Mouse (Mus musculus) duodenum, adult 2 months (tissue): ENCODE data around the gene Pcdh8. TPM values are rescaled to one million over a fixed set of nuclear protein-coding genes. Genes with fewer than 3 reads are reported as not detected.

Source experiments
- polyA plus RNA-seq: library from polyadenylated mRNA; depleted of rRNA; stranded (reverse); fragments of >200 nt; gene quantifications from 2 replicates; pipeline ENCODE4 v1.2.3, GENCODE M21; 2012; ENCODE audit warnings: low replicate concordance; rRNA removed

Gene Pcdh8
- polyA plus RNA-seq: 0.56 and 1.2 TPM in 2 replicates

DNA sequence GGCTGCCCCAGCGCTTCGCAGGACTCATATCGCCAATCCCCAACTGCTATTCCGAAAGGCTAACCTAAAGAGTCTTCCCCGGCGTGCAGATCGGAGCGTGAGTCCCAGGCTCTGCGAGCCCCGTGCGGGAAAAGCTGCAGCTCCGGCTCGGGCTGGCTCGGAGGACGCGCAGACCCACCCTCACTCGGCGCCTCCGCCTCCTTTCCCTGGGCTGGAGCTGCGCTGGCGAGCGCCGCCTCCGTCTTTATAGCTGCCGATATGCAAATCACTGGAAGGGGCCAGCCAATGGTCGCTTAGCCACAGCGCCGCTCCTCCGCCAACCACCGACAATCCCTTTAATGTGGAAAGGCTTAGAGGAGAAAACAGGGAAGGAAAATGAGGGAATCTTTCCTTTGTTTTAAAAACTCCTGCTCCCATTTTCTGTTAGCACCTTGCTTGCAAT is at the start of gene Pcdh8:
Gene Pcdh8, minus strand, starts transcription at position 219 of the 442 bp plus-strand sequence.

Other genes with a start within 250 kb of the Pcdh8 start
- gene Sugt1, start 183.6 kb downstream of the Pcdh8 start, polyA plus RNA-seq: 1.2 and 2.4 TPM in 2 replicates
- gene Cnmd, start 109.1 kb downstream of the Pcdh8 start, polyA plus RNA-seq: not detected in 2 replicates
- gene Olfm4, start 212.8 kb upstream of the Pcdh8 start, polyA plus RNA-seq: 100 and 138 TPM in 2 replicates